ENCODE assay signal across 8 mouse cellular contexts in the genomic region with DNA sequence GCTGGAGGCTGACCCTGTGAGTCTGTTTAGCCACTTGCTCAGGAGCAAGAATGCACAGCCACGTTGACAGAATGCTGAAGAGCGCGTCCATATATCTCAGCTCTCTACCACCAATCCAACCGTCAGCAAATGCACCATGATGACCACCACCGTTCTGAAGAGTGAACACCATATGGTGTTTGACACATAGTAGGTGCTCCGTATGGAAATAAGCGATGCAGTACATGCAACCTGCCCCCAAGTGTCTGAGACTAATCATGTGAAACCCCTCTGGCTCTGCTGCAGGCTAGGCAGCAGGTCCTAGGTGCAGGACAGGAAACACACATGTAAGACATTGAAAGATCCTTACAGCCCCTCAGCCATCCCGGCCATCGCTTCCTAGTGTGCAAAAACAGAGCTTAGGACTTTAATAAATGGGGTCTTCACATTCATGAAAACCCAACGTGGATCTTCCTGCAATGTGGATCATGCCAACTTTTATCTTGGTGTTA. TPM values are rescaled to one million over a fixed set of nuclear protein-coding genes. Genes with fewer than 3 reads are reported as not detected.
DNase-seq lines count a peak whose midpoint lies in the region; ATAC-seq and TF ChIP-seq lines count a peak whose summit lies in the region.

No protein-coding gene starts in this region.

- intact Hi-C loops in left cerebral cortex, adult 2 months (cut with DNase I), result no loop called here
- intact Hi-C loops in left cerebral cortex, postnatal 4 days (cut with DNase I), result no loop called here

- 0 out of 2 replicates have a peak overlapping the region, but pooled peaks have one; percentile 17 for H3K9ac ChIP-seq in intestine, postnatal 0 days (ENCODE audit: low read depth, low read length)
- no peak overlapping the region for H3K9ac ChIP-seq in neural tube, embryonic 14.5 days (replicated peaks; ENCODE audit: low read depth, low read length)

- H3K27ac ChIP-seq in left cerebral cortex, adult 2 months, result peak overlapping the region; percentile 96
- 0 out of 2 replicates have a peak overlapping the region, but pooled peaks have one; percentile 2 for H3K27ac ChIP-seq in forebrain, embryonic 10.5 days
- peak overlapping the region; percentile 41 for H3K27ac ChIP-seq in intestine, postnatal 0 days (ENCODE audit: low read depth, low read length)
- no peak overlapping the region for H3K27ac ChIP-seq in neural tube, embryonic 14.5 days (ENCODE audit: low read depth, low read length)

- no peak for ATAC-seq in intestine, postnatal 0 days
- no peak for ATAC-seq in neural tube, embryonic 14.5 days (ENCODE audit: low read depth)

- no peak for DNase-seq in left cerebral cortex, adult 2 months (ENCODE audit: extremely low spot score in 1 of 2, low spot score in 2 of 2)
- DNase-seq in left cerebral cortex, postnatal 4 days, result no peak
- no peak for DNase-seq in forebrain, embryonic 10.5 days (ENCODE audit: extremely low spot score, low spot score)
- DNase-seq in Muller cell, postnatal 12 days (ENCODE audit: inconsistent ontology term), result no peak
- DNase-seq in frontal cortex, postnatal 25 days (ENCODE audit: low spot score in 2 of 2), result no peak
- no peak for DNase-seq in thymus, postnatal 36 days

- peak overlapping the region; percentile 92 for H3K4me2 ChIP-seq in intestine, postnatal 0 days (replicated peaks; ENCODE audit: low read depth)
- H3K4me2 ChIP-seq in neural tube, embryonic 14.5 days (ENCODE audit: low read depth, low read length), result peak overlapping the region; percentile 96

- H3K27me3 ChIP-seq in forebrain, embryonic 10.5 days (ENCODE audit: poor library complexity, severe bottlenecking), result peaks cover 40% of the 10 kb centered on the region
- H3K27me3 ChIP-seq in intestine, postnatal 0 days (replicated peaks; ENCODE audit: control insufficient read depth, insufficient read depth, low read length), result no peaks in the 10 kb centered on the region
- no peaks in the 10 kb centered on the region for H3K27me3 ChIP-seq in neural tube, embryonic 14.5 days (ENCODE audit: control insufficient read depth, insufficient read depth, low read length)

- 78% methylated on average over 10 of the region's 10 CpGs for WGBS in forebrain, embryonic 10.5 days
- 64% methylated on average over 10 of the region's 10 CpGs for WGBS in intestine, postnatal 0 days
- WGBS in neural tube, embryonic 14.5 days, result 69% methylated on average over 10 of the region's 10 CpGs

- H3K4me1 ChIP-seq in forebrain, embryonic 10.5 days, result peaks cover 44% of the 10 kb centered on the region
- H3K4me1 ChIP-seq in intestine, postnatal 0 days (replicated peaks; ENCODE audit: control insufficient read depth, insufficient read depth, low read length), result peaks cover 5% of the 10 kb centered on the region; the same call in 1 of the 2 replicates
- H3K4me1 ChIP-seq in neural tube, embryonic 14.5 days (ENCODE audit: control insufficient read depth, insufficient read depth, low read length), result no peaks in the 10 kb centered on the region

- TF ChIP-seq CTCF in left cerebral cortex, adult 2 months (IDR thresholded peaks at IDR 0.05), result no peak
- no peak for TF ChIP-seq CTCF in intestine, postnatal 0 days (IDR thresholded peaks at IDR 0.05; ENCODE audit: low read depth)

- no peaks in the 10 kb centered on the region for H3K9me3 ChIP-seq in forebrain, embryonic 10.5 days
- no peaks in the 10 kb centered on the region for H3K9me3 ChIP-seq in intestine, postnatal 0 days (ENCODE audit: control insufficient read depth)
- no peaks in the 10 kb centered on the region for H3K9me3 ChIP-seq in neural tube, embryonic 14.5 days (ENCODE audit: control insufficient read depth, low read length)

- H3K4me3 ChIP-seq in left cerebral cortex, adult 2 months, result peak overlapping the region; percentile 86
- H3K4me3 ChIP-seq in forebrain, embryonic 10.5 days, result peak overlapping the region; percentile 78
- H3K4me3 ChIP-seq in intestine, postnatal 0 days (ENCODE audit: low read depth, low read length), result peak overlapping the region; percentile 51
- H3K4me3 ChIP-seq in neural tube, embryonic 14.5 days (ENCODE audit: low read depth, low read length), result peak overlapping the region; percentile 51

- peaks cover 12% of the 10 kb centered on the region; the same call in 1 of the 2 replicates for H3K36me3 ChIP-seq in forebrain, embryonic 10.5 days (replicated peaks)
- H3K36me3 ChIP-seq in intestine, postnatal 0 days (ENCODE audit: control insufficient read depth, insufficient read depth), result peaks cover 26% of the 10 kb centered on the region; the same call in 1 of the 2 replicates
- H3K36me3 ChIP-seq in neural tube, embryonic 14.5 days (ENCODE audit: control insufficient read depth, insufficient read depth, low read length), result no peaks in the 10 kb centered on the region

RNA-seq across cellular contexts. Expression of a gene that starts 0.6 kb away (rescaled TPM):
- total RNA-seq in left cerebral cortex, adult 2 months (2021), result not detected
- total RNA-seq in left cerebral cortex, postnatal 4 days (2021), result not detected
- not detected in 2 replicates for polyA plus RNA-seq in forebrain, embryonic 10.5 days (2016; fragmentation: Nextera tagmentation; extraction: Ambion mirVana)
- not detected in 2 replicates for polyA plus RNA-seq in intestine, postnatal 0 days (2015; fragmentation: Nextera tagmentation; extraction: Ambion mirVana)
- polyA plus RNA-seq in neural tube, embryonic 14.5 days (2014; fragmentation: Nextera tagmentation; extraction: Ambion mirVana), result not detected in 2 replicates

RNA-seq across cellular contexts. Expression of a gene that starts 3.3 kb away (rescaled TPM):
- total RNA-seq in left cerebral cortex, adult 2 months (2021), result 100 to 1,000 TPM; 206 to 220 TPM
- 10 to 100 TPM; 53.2 to 56.5 TPM for total RNA-seq in left cerebral cortex, postnatal 4 days (2021)
- polyA plus RNA-seq in forebrain, embryonic 10.5 days (2016; fragmentation: Nextera tagmentation; extraction: Ambion mirVana), result 12.1 and 12.6 TPM in 2 replicates
- 49.9 and 53.5 TPM in 2 replicates for polyA plus RNA-seq in intestine, postnatal 0 days (2015; fragmentation: Nextera tagmentation; extraction: Ambion mirVana)
- 24.4 and 25.0 TPM in 2 replicates for polyA plus RNA-seq in neural tube, embryonic 14.5 days (2014; fragmentation: Nextera tagmentation; extraction: Ambion mirVana)

RNA-seq across cellular contexts. Expression of a gene that starts 16.7 kb away (rescaled TPM):
- total RNA-seq in left cerebral cortex, adult 2 months (2021), result not detected
- not detected for total RNA-seq in left cerebral cortex, postnatal 4 days (2021)
- not detected in 2 replicates for polyA plus RNA-seq in forebrain, embryonic 10.5 days (2016; fragmentation: Nextera tagmentation; extraction: Ambion mirVana)
- polyA plus RNA-seq in intestine, postnatal 0 days (2015; fragmentation: Nextera tagmentation; extraction: Ambion mirVana), result not detected in 2 replicates
- not detected in 2 replicates for polyA plus RNA-seq in neural tube, embryonic 14.5 days (2014; fragmentation: Nextera tagmentation; extraction: Ambion mirVana)

RNA-seq across cellular contexts. Expression of a gene that starts 44.8 kb away (rescaled TPM):
- total RNA-seq in left cerebral cortex, adult 2 months (2021), result 10 to 100 TPM; 94.6 to 98.8 TPM
- total RNA-seq in left cerebral cortex, postnatal 4 days (2021), result 10 to 100 TPM; 53.1 to 56.3 TPM
- polyA plus RNA-seq in forebrain, embryonic 10.5 days (2016; fragmentation: Nextera tagmentation; extraction: Ambion mirVana), result 13.5 and 16.1 TPM in 2 replicates
- polyA plus RNA-seq in intestine, postnatal 0 days (2015; fragmentation: Nextera tagmentation; extraction: Ambion mirVana), result 8.1 and 8.6 TPM in 2 replicates
- polyA plus RNA-seq in neural tube, embryonic 14.5 days (2014; fragmentation: Nextera tagmentation; extraction: Ambion mirVana), result 57.0 and 57.3 TPM in 2 replicates

RNA-seq across cellular contexts. Expression of a gene that starts 57.8 kb away (rescaled TPM):
- not detected for total RNA-seq in left cerebral cortex, adult 2 months (2021)
- not detected for total RNA-seq in left cerebral cortex, postnatal 4 days (2021)
- 0.14 and 0.23 TPM in 2 replicates for polyA plus RNA-seq in forebrain, embryonic 10.5 days (2016; fragmentation: Nextera tagmentation; extraction: Ambion mirVana)
- 5.4 and 5.6 TPM in 2 replicates for polyA plus RNA-seq in intestine, postnatal 0 days (2015; fragmentation: Nextera tagmentation; extraction: Ambion mirVana)
- 0.31 and 0.44 TPM in 2 replicates for polyA plus RNA-seq in neural tube, embryonic 14.5 days (2014; fragmentation: Nextera tagmentation; extraction: Ambion mirVana)
